Mouse (Mus musculus) ovary, adult 18-20 months (tissue): Measurements from ENCODE around the gene Tmem8.
A peak's percentile ranks its signal among the peaks of the same experiment; 100 is the strongest.
"Not testable (repeated sequence)": the region's sequence is repeated elsewhere in the genome, so short reads cannot be mapped to it uniquely, and the experiment has no call there.

Source experiments
- DNase-seq: peaks from one replicate; pipeline ENCODE4 v3.0.0; 2022; ENCODE audit warnings: low spot score, mixed read lengths

Tmem8 gene

GRCm38 (mm10) chr17:26113181-26113948 is at the start of gene Tmem8:
Tmem8 (plus strand) TSS chr17:26113299.
- DNase-seq = peak; percentile 59

DNA sequence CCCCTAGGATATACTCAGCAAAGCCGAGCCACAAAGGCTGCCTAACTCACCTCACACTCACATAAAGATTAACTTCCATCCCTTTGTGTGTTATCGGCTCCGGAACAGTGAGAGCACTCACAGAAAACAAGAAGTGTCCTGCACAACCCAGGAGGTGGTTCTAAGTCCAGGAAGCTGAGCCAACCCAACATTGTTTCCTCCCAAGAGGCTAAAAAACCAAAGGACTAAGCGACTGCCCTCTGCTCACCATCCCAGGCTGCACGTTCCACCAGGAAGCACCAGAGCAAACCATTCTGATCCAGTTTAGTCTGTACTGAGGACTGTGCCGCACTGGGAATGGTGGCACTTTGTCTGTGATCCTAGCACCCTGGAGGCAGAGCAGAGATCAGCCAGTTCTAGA is 48.2 kb upstream of the Tmem8 start:
- DNase-seq = no peak

GRCm38 (mm10) chr17:26066488-26067020 is 46.5 kb upstream of the Tmem8 start:
- DNase-seq = no peak

- DNase-seq = no peak
These were observed 44.9 kb upstream of the Tmem8 start for GRCm38 (mm10) chr17:26068024-26068830.

GRCm38 (mm10) chr17:26068831-26069739 is 44.0 kb upstream of the Tmem8 start, which contains the start of gene Rab11fip3:
Rab11fip3 (minus strand) TSS chr17:26069555.
- DNase-seq = peak; percentile 68

GRCm38 (mm10) chr17:26070136-26070535 is 43.0 kb upstream of the Tmem8 start:
- DNase-seq = no peak

DNA sequence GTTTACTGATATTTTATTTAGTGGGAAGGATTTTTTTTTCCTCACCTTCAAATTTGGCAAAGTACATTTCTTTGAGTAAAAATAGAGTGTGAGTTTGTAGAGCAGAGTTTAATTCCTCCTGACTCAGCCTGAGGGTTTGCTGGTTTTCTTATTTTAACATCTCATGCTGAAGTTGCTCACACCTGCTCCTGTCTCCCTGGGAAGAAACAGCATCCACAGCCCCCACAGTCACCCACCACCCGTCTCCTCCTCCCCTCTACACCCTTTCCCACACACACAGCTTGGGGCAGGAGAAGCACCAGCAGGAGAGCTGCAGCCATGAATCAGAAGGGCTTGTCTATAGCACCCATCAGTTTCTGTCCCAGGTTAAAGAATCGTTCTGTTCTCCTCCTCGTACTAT is 37.9 kb upstream of the Tmem8 start:
- no peak for DNase-seq

- DNase-seq = no peak
These were observed 34.2 kb upstream of the Tmem8 start for GRCm38 (mm10) chr17:26078851-26079250.

GRCm38 (mm10) chr17:26080867-26081266 is 32.2 kb upstream of the Tmem8 start:
- no peak for DNase-seq

DNA sequence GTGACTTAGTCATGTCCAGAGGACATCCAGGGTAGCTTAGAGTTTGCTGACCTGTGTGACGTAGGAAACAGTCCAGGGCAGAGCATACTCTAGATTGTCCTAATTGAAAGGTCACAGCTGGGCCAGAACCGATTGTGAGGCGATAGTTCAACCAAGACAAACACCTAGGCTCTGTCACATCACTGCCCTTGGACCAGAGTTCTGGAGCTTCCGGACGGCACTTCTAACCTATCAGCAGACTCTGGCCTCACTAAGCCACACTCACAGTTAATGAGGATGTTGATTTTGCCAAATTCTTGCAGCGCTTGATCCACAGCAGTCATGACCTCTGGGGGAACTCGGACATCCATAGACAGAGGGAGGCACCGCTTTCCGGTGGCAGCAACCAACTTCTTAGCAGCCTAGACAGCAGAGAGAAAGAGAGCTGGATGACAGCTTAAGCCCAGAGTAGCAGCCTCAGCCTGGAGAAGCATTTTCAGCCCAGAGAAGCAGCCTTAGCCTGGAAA is 26.0 kb upstream of the Tmem8 start:
- no peak for DNase-seq

- peak; percentile 91 for DNase-seq
These were observed 23.0 kb upstream of the Tmem8 start, which contains the start of gene Decr2 for GRCm38 (mm10) chr17:26089905-26090632. Decr2 (minus strand) TSS chr17:26090337.

DNA sequence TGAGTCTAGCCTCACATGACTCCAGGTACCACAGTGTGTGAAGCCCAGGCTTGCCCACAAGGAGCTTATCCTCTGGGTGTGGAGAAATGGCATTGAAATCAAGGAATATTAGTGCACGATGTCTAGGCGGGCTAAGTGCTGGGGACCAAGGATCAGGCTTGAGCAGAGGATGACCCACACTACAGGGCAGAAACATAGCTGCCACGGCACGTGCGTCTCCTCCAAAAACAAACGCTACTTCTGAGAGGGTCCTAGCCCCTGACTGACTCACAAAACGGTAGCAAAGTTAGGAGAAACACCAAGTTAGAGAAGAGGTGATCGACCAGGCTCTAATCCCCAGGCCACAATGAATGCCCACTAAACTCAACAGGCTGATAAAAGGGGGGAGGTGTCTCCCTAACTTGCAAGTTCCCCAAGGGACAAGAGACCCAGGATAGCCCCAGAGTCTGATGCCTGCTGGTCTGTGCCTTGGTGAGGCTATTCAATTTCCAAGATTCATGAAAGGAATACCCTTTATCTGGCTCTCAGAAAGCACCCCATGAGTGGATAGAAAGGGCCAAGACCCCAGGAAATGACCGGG is 18.5 kb upstream of the Tmem8 start:
- DNase-seq = no peak

DNA sequence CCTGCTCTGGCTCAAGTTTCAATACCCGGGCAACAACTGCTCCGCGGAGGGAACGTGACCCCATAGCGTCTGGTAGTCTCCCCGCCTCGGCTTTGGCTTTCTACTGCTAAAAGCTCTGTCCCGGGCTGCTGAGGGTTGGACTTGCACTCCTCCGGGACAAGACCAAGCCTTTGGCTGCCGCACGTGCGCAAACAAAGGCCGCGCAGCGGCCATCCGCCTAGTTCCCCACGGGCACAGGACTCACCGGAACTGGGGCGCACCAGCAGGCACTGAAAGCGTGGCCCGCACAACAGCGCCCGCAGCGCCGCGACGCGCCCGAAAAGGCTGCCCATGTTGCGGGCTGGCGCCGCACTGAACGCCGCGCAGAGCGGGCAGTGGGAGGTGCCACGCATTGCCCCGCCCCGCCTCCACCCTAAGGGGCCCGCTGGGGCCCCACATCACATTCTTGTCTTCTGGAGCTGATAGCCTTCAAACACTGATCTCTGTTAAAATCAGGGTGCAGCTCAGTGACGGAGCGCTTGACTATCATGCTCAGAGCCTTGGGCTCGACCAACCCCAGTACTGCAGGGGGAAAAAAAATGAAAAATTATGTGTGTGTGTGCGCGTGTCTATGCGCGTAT is 17.9 kb upstream of the Tmem8 start, which contains the start of gene Nme4:
Nme4 (minus strand) TSS at position 482 of the 620 bp plus-strand sequence.
- peak; percentile 34 for DNase-seq

- no peak for DNase-seq
These were observed 14.6 kb upstream of the Tmem8 start for GRCm38 (mm10) chr17:26098461-26098860.

GRCm38 (mm10) chr17:26099316-26099715 is 13.8 kb upstream of the Tmem8 start:
- not testable (repeated sequence) for DNase-seq

DNA sequence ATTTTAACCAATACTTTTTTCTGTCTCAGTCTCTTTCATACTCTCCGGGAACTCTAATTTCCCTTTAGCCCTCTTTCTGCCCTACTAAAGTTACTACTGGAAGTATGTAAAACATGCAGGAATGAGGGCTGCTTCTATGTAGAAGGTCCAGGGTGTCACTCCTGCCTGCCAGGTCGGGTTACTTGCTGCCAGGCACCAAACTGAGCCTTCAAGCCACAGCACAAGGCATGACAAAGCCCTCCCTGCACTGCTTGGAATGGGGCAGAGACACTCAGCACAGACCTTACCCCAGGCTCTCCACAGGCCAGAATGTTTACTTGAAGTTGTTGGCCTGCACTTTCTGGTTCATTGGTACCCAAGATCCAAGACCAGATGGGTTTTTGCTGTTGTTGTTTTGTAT is 12.9 kb upstream of the Tmem8 start:
- DNase-seq = no peak

DNA sequence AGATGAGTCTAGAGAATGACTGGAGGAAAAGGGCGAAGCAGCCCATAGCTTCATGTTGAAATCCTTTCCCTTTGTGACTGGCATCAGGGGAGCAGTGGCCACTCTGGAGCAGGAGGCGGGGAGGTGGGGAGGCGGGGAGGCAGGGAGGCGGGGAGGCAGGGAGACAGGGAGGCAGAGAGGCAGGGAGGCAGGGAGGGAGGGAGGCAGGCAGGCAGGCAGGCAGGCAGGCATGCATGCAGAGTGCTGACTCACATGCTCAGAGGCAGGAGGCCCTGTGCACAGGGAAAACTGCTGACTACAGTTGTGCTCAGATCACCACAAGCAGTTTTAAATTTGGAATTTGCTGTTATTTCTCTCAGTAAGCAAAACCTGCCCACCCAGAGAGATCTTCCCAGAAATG is 11.6 kb upstream of the Tmem8 start:
- no peak for DNase-seq

DNA sequence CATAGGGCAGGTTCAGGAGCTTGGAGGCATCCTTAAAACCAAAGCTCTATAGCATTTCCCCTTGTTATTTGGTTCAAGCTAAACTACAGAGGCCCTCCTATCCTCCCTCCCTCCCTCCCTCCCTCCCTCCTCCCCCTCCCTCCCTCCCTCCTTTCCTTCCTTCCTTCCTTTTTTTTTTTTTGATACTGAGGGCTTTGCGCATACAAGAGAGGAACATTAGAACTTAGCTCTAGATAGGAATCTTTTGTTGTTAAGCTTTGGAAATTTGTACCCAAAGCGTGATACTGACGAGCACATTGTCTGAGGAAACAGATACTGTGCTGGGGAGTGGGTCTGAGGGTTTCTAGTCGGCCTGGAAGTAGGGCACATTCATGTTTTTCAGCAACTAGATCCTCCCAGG is 7.5 kb upstream of the Tmem8 start:
- DNase-seq = no peak

DNA sequence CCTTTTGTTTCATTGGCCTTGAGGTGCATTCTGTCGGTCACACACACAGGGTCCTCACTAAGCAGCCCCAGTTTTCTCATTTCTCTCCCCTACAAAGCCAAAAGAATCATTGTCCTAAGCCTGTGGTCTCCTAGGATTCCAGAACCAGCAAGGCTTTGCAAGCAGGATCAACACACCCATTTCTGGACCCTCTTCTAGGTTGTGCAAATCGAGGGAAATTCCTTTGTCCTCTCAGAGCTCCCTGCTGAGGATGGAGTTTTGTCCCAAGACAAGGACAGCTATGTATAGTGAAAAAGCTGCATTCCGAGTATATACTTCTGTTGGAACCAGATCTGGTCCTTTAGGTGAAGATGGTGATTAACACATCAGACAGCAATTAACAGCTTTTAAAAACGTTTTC is 2.9 kb upstream of the Tmem8 start:
- no peak for DNase-seq

DNA sequence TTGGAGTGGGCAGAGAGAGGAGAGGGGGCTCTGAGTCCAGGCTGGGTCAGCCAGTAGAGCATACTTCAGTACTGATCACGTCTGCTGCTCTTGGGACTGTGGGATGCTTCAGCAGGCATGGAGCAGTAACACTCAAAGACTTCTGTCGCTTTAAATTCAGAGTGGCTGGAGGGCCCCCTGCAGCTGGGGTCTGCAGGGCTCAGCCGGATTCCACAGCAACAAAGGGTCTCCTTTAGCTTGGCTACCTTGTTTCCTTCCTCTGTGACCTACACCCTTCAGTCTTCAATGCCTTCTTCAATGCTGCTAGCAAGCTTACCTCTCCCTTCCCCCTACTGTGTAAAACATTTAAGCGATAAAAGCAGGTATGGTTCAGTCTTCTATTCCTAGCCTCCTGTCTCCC is 2.1 kb upstream of the Tmem8 start:
- DNase-seq = no peak
